In the genomic region with DNA sequence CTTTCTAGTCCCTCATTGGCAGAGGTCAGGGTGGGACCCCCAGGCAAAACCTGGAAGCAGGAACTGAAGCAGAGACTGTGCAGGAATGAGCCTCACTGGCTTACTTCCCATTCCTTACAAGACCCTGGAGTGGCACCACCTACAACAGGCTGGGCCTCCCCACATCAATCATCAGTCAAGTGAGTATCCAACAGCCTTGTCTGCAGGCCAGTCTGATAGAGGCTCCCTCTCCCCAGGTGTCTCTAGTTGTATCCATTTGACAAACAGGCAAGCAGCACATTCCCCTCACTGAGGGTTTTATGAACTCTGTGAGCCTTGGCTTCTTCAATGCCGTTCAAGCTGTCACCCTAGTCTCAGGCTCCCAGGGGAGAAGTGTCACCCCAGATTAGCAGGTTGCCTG, we compare ENCODE assay signal across 31 mouse cellular contexts. TPM values are rescaled to one million over a fixed set of nuclear protein-coding genes. Genes with fewer than 3 reads are reported as not detected.
"Had no signal": no experiment of that assay in that cellular context is flagged by ENCODE, and none has a peak within 500 bp of the region (broad histone marks: within the 10 kb centered on the region; RNA-seq: fewer than 3 reads in every experiment).

No protein-coding gene starts in this region.

- DNase-seq: left cerebral cortex, postnatal 4 days; liver; liver, embryonic 13.5 days; liver, postnatal 0 days; lung, adult 18-20 months; lung, adult 2 months; lung, embryonic 14.5 days; lung, postnatal 10 days; lung, postnatal 14 days; lung, postnatal 36 days; lung, postnatal 4 days; midbrain, embryonic 14.5 days had no signal

- H3K4me3 ChIP-seq: left cerebral cortex, adult 2 months; limb, embryonic 10.5 days; limb, embryonic 12.5 days; limb, embryonic 13.5 days; limb, embryonic 15.5 days; liver, embryonic 12.5 days; liver, embryonic 13.5 days; liver, embryonic 15.5 days; lung, embryonic 15.5 days; megakaryocyte, embryonic 14.5 days; midbrain, embryonic 12.5 days; midbrain, embryonic 13.5 days; midbrain, embryonic 15.5 days; myocyte; neural tube, embryonic 12.5 days had no signal

- ATAC-seq: liver, embryonic 12.5 days; liver, postnatal 0 days; lung, postnatal 0 days; midbrain, embryonic 13.5 days; midbrain, embryonic 15.5 days; midbrain, embryonic 16.5 days had no signal

- H3K36me3 ChIP-seq: limb, embryonic 10.5 days; limb, embryonic 12.5 days; limb, embryonic 13.5 days; limb, embryonic 15.5 days; liver, embryonic 12.5 days; liver, embryonic 13.5 days; liver, embryonic 15.5 days; lung, embryonic 15.5 days; midbrain, embryonic 12.5 days; midbrain, embryonic 13.5 days; midbrain, embryonic 15.5 days; neural tube, embryonic 12.5 days had no signal

- H3K9me3 ChIP-seq: limb, embryonic 10.5 days; limb, embryonic 15.5 days; liver, embryonic 12.5 days; liver, embryonic 13.5 days; liver, embryonic 15.5 days; lung, embryonic 15.5 days; midbrain, embryonic 13.5 days; midbrain, embryonic 15.5 days; neural tube, embryonic 12.5 days had no signal

- H3K4me2 ChIP-seq: limb, embryonic 12.5 days; limb, embryonic 13.5 days; limb, embryonic 15.5 days; liver, embryonic 11.5 days; liver, embryonic 12.5 days; liver, embryonic 13.5 days; liver, embryonic 15.5 days; lung, embryonic 14.5 days; lung, embryonic 15.5 days; midbrain, embryonic 12.5 days; midbrain, embryonic 13.5 days; midbrain, embryonic 15.5 days; neural tube, embryonic 12.5 days had no signal

- H3K27me3 ChIP-seq: limb, embryonic 12.5 days; limb, embryonic 13.5 days; limb, embryonic 15.5 days; liver, embryonic 12.5 days; liver, embryonic 13.5 days; liver, embryonic 15.5 days; lung, embryonic 15.5 days; megakaryocyte, embryonic 14.5 days; midbrain, embryonic 12.5 days; midbrain, embryonic 13.5 days; midbrain, embryonic 15.5 days; neural tube, embryonic 12.5 days had no signal

- H3K9ac ChIP-seq: limb, embryonic 12.5 days; limb, embryonic 13.5 days; limb, embryonic 15.5 days; liver, embryonic 12.5 days; liver, embryonic 13.5 days; liver, embryonic 14.5 days; liver, embryonic 15.5 days; liver, postnatal 0 days; lung, embryonic 14.5 days; lung, embryonic 15.5 days; midbrain, embryonic 12.5 days; midbrain, embryonic 13.5 days; midbrain, embryonic 15.5 days; neural tube, embryonic 12.5 days had no signal

- H3K4me1 ChIP-seq: limb, embryonic 12.5 days; limb, embryonic 13.5 days; liver, embryonic 12.5 days; liver, embryonic 13.5 days; liver, embryonic 15.5 days; megakaryocyte, embryonic 14.5 days; midbrain, embryonic 12.5 days; midbrain, embryonic 13.5 days; midbrain, embryonic 15.5 days; neural tube, embryonic 12.5 days had no signal

- H3K27ac ChIP-seq: left cerebral cortex, adult 2 months; limb, embryonic 10.5 days; limb, embryonic 12.5 days; limb, embryonic 13.5 days; limb, embryonic 15.5 days; liver, embryonic 12.5 days; liver, embryonic 13.5 days; liver, embryonic 14.5 days; liver, embryonic 15.5 days; lung, embryonic 15.5 days; macrophage; midbrain, embryonic 12.5 days; midbrain, embryonic 13.5 days; midbrain, embryonic 15.5 days; neural tube, embryonic 12.5 days had no signal

RNA-seq across cellular contexts. Expression of a gene that starts 40.8 kb away (rescaled TPM):
- polyA plus RNA-seq: myocyte had no signal
